Mouse (Mus musculus) embryonic facial prominence, embryonic 15.5 days (tissue): ENCODE measurements around the gene Rabl3. TPM values are rescaled to one million over a fixed set of nuclear protein-coding genes. Genes with fewer than 3 reads are reported as not detected.

ENCODE experiments used
- ATAC-seq: fragments of 200-750 bp; cut with Nextera tagmentation; 2 replicates; pipeline ENCODE4 v1.8.0; 2017; ENCODE audit warnings: low read depth, moderate TSS enrichment; ENCODE audit not compliant: insufficient number of reproducible peaks, low FRiP score, low TSS enrichment
- H3K27ac ChIP-seq: fragments of 300-500 bp; sonication (generic); replicated peaks from 2 replicates; pipeline ENCODE4 v1.5.1; 2015; ENCODE audit warnings: mild to moderate bottlenecking, inconsistent platforms
- H3K27me3 ChIP-seq: fragments of 300-500 bp; sonication (generic); 2 replicates; pipeline ENCODE4 v1.6.1; 2015; ENCODE audit warnings: inconsistent platforms
- H3K36me3 ChIP-seq: fragments of 300-500 bp; sonication (generic); 2 replicates; pipeline ENCODE4 v1.6.1; 2015; ENCODE audit warnings: mild to moderate bottlenecking, inconsistent platforms
- H3K4me1 ChIP-seq: fragments of 300-500 bp; sonication (generic); 2 replicates; pipeline ENCODE4 v1.6.1; 2015; ENCODE audit warnings: inconsistent platforms
- H3K4me2 ChIP-seq: fragments of 300-500 bp; sonication (generic); replicated peaks from 2 replicates; pipeline ENCODE4 v1.6.1; 2015; ENCODE audit warnings: mild to moderate bottlenecking, inconsistent platforms
- H3K4me3 ChIP-seq: fragments of 300-500 bp; sonication (generic); replicated peaks from 2 replicates; pipeline ENCODE4 v1.5.1; 2015; ENCODE audit warnings: mild to moderate bottlenecking, inconsistent platforms
- H3K9ac ChIP-seq: fragments of 300-500 bp; sonication (generic); 2 replicates; pipeline ENCODE4 v1.6.1; 2015; ENCODE audit warnings: inconsistent platforms
- H3K9me3 ChIP-seq: fragments of 300-500 bp; sonication (generic); replicated peaks from 2 replicates; pipeline ENCODE4 v1.6.1; 2016; ENCODE audit warnings: inconsistent platforms
- WGBS: fragments of 180-500 bp; shearing (Covaris S2); methylation state at CpG from one replicate; pipeline ENCODE4 v1.1.7; 2015; 5-methylcytosine and 5-hydroxymethylcytosine counted together
- polyA plus RNA-seq: library from polyadenylated mRNA; unstranded; fragments of >200 nt; fragmentation: Nextera tagmentation; extraction: Ambion mirVana; gene quantifications from 2 replicates; pipeline ENCODE4 v1.2.1, GENCODE M21; 2015

Gene Rabl3
- polyA plus RNA-seq, 1 experiment from 2014 or later: 19.6 TPM

DNA sequence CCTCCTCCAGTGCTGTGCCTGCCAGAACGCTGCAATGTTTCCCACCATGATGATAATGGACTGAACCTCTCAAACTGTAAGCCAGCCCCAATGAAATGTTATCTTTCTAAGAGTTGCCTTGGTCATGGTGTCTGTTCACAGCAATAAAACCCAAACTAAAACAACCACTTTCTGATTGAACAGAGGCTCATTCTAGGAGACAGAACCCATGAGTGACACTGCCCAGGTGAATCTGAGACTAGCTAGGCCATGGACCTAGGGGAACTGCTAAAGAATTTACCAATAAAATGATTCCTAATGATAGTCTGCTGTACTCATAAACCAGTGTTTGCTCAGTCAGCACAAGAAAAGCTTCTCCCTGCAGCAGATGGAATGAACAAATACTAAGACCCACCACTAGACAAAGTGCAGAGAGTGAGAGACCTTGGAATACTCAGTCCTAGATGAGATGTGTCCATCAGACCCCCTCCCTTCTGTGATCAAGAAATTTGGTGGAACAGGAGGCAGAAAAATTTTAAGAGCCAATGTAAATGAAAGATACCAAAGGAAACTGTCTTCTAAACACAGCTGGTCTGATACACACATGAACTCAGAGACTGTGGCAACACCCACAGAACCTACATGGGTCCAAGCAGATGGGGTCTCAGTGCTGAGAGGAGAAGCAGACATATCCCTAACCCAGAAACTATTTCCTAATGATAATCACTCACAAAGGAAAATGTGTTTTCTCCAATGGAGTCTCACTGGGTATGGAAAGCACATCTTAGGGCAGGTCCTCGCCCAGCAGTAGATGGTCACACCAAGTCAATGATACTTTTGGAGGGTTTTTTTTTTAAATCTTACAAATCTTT, 19.3 kb upstream of the Rabl3 start:
- ATAC-seq: no peak
- WGBS: 95% methylated on average over 2 of the region's 2 CpGs
- Histone ChIP-seq H3K27me3 (no peaks in the 10 kb centered on the region), H3K36me3 (peaks cover 46% of the 10 kb centered on the region), H3K9ac (no peak overlapping the region), H3K9me3 (no peaks in the 10 kb centered on the region), H3K4me2 (no peak overlapping the region), H3K4me3 (no peak overlapping the region), H3K27ac (no peak overlapping the region), H3K4me1 (no peaks in the 10 kb centered on the region)

DNA sequence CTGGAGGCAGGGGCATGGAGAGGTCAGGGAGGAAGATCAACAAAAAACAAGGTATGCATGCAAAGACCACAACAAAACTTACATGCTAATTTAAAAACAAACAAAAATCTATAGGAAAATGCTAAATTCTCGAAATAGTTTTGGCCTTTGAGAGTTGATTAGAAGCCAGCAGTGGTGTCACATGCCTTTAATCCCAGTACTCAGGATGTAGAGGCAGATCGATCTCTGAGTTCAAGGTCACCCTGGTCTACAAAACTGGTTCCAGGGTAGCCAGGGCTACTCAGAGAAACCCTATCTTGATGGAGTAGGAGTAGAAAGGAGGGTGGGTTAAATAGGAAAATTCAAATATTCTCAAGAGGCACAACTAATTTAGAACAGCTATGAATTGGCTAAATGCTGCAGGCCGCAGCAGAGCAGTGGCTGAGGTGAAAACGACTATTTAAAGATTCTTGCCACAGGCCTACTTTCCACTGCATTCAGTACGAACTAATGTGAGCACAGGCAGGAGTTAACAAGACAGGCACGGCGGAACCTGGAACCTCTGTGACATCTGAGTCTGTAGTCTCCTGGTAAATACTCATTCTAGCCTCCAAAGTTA, 17.5 kb upstream of the Rabl3 start:
- H3K9ac ChIP-seq: no peak overlapping the region
- H3K9me3 ChIP-seq: no peaks in the 10 kb centered on the region
- H3K36me3 ChIP-seq: peaks cover 41% of the 10 kb centered on the region
- H3K4me2 ChIP-seq: no peak overlapping the region
- WGBS: 87% methylated on average over 7 of the region's 7 CpGs
- no peak for ATAC-seq
- H3K4me3 ChIP-seq: no peak overlapping the region
- no peaks in the 10 kb centered on the region for H3K4me1 ChIP-seq
- H3K27ac ChIP-seq: no peak overlapping the region
- no peaks in the 10 kb centered on the region for H3K27me3 ChIP-seq

GRCm38 (mm10) chr16:37525121-37525520, 14.6 kb upstream of the Rabl3 start:
- no peak for ATAC-seq
- Histone ChIP-seq H3K4me3 (no peak overlapping the region), H3K36me3 (peaks cover 33% of the 10 kb centered on the region)

DNA sequence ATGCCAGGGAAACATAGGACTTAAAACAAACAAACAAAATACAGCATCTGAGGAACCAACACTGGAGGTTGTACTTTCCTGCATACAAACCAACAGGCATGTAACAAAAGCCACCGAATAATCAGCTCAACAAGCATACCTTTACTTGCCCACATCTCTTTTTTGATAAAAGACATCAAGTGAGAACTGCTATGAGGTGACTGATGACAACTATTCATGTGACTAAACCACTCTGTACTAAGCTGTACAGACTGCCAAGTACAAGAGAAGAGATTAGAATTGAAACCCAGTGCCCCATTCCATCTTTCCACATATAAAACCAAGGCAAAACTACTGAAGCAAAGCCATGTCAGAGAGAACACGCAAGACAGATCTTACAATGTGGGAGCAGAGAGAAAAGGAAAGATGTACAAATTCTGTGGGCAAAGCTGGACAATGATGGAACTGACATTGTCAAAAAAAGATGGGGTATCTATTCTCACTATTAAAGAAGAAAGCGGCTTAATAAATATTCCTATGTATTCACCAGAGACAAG, 12.9 kb upstream of the Rabl3 start:
- H3K4me3 ChIP-seq: no peak overlapping the region
- H3K4me2 ChIP-seq: no peak overlapping the region
- H3K27ac ChIP-seq: no peak overlapping the region
- H3K36me3 ChIP-seq: peaks cover 21% of the 10 kb centered on the region
- no peaks in the 10 kb centered on the region for H3K4me1 ChIP-seq
- WGBS: 89% methylated on average over 3 of the region's 3 CpGs
- H3K27me3 ChIP-seq: no peaks in the 10 kb centered on the region
- no peak for ATAC-seq
- no peaks in the 10 kb centered on the region for H3K9me3 ChIP-seq
- no peak overlapping the region for H3K9ac ChIP-seq

More at GRCm38 (mm10) chr16:37525121-37525520, 14.6 kb upstream of the Rabl3 start:
- Histone ChIP-seq H3K9me3 (no peaks in the 10 kb centered on the region), H3K4me2 (no peak overlapping the region), H3K27me3 (no peaks in the 10 kb centered on the region), H3K27ac (no peak overlapping the region), H3K4me1 (no peaks in the 10 kb centered on the region), H3K9ac (no peak overlapping the region)
- 92% methylated on average over 2 of the region's 2 CpGs for WGBS

DNA sequence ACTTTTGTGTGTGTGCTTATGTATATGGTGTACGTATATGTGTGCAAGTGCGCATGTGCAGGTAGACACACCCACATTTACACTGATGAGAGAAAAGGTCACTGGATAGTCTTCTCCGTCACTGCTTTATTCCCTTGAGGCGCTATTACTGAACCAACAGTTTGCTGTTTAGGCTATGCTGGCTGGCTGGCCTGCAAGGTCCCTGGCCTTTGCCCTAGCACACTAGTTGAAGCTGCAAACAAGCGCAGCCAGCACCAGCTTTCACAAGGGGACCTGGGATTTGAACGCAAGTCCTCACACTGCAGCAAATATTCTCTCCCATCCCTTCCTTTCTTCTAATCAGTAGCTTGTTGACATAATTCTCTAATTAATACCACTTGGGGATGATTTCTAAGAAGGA, 9.5 kb upstream of the Rabl3 start:
- H3K9ac ChIP-seq: no peak overlapping the region
- ATAC-seq: 0 out of 2 replicates have a peak, but pooled peaks have one; percentile 51
- H3K27me3 ChIP-seq: no peaks in the 10 kb centered on the region
- no peaks in the 10 kb centered on the region for H3K9me3 ChIP-seq
- H3K27ac ChIP-seq: no peak overlapping the region
- WGBS: 71% methylated on average over 6 of the region's 6 CpGs
- H3K4me2 ChIP-seq: no peak overlapping the region
- H3K4me3 ChIP-seq: no peak overlapping the region
- no peaks in the 10 kb centered on the region for H3K4me1 ChIP-seq
- H3K36me3 ChIP-seq: peaks cover 6% of the 10 kb centered on the region; the same call in 1 of the 2 replicates

GRCm38 (mm10) chr16:37532046-37532445, 7.6 kb upstream of the Rabl3 start:
- Histone ChIP-seq H3K4me1 (no peaks in the 10 kb centered on the region), H3K9me3 (no peaks in the 10 kb centered on the region), H3K27me3 (no peaks in the 10 kb centered on the region), H3K4me3 (no peak overlapping the region), H3K9ac (no peak overlapping the region), H3K27ac (no peak overlapping the region), H3K4me2 (no peak overlapping the region), H3K36me3 (peaks cover 9% of the 10 kb centered on the region; the same call in 1 of the 2 replicates)
- 29% methylated on average over 1 of the region's 1 CpGs for WGBS
- no peak for ATAC-seq

- Histone ChIP-seq H3K4me2 (no peak overlapping the region), H3K27ac (no peak overlapping the region), H3K27me3 (no peaks in the 10 kb centered on the region), H3K4me3 (no peak overlapping the region), H3K9me3 (no peaks in the 10 kb centered on the region), H3K9ac (no peak overlapping the region), H3K36me3 (peaks cover 9% of the 10 kb centered on the region; the same call in 1 of the 2 replicates), H3K4me1 (peaks cover 2% of the 10 kb centered on the region)
- no peak for ATAC-seq
- WGBS: 87% methylated on average over 8 of the region's 8 CpGs
Measured at GRCm38 (mm10) chr16:37533369-37534068, 6.2 kb upstream of the Rabl3 start.

DNA sequence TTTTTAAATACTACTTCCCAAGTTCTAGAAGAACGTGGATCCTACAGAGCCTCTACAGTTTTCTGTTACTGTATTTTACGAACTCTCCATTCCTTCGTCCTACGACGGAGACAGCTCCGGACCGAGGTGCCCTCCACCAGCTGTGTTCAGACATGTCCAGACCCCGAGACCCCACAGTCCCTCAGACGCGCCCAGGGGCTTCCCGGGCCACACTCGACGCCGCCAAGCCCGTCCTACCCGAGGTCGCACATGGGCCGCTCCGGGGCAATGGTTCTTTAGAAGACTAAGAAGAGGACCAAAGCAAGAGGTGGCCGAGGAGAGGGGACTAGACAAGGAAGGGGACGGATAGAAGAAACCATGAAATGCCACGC, 460 bp upstream of the Rabl3 start:
- no peaks in the 10 kb centered on the region for H3K27me3 ChIP-seq
- peaks cover 15% of the 10 kb centered on the region for H3K4me1 ChIP-seq
- peak overlapping the region; percentile 66 for H3K4me2 ChIP-seq
- no peaks in the 10 kb centered on the region for H3K9me3 ChIP-seq
- peaks cover 12% of the 10 kb centered on the region; the same call in 1 of the 2 replicates for H3K36me3 ChIP-seq
- WGBS: under 1% methylated on average over 22 of the region's 22 CpGs
- H3K27ac ChIP-seq: peak overlapping the region; percentile 77
- peak overlapping the region; percentile 83 for H3K9ac ChIP-seq
- ATAC-seq: no peak
- H3K4me3 ChIP-seq: peak overlapping the region; percentile 86

GRCm38 (mm10) chr16:37540776-37541175, 1.1 kb downstream of the Rabl3 start:
- Histone ChIP-seq H3K4me1 (peaks cover 15% of the 10 kb centered on the region), H3K9me3 (no peaks in the 10 kb centered on the region), H3K27ac (no peak overlapping the region), H3K4me3 (peak overlapping the region; percentile 86), H3K9ac (no peak overlapping the region), H3K27me3 (no peaks in the 10 kb centered on the region), H3K36me3 (0 out of 2 replicates have a peak, but pooled peaks cover 3% of the 10 kb centered on the region), H3K4me2 (peak overlapping the region; percentile 63)
- no peak for ATAC-seq
- WGBS: 88% methylated on average over 6 of the region's 6 CpGs

DNA sequence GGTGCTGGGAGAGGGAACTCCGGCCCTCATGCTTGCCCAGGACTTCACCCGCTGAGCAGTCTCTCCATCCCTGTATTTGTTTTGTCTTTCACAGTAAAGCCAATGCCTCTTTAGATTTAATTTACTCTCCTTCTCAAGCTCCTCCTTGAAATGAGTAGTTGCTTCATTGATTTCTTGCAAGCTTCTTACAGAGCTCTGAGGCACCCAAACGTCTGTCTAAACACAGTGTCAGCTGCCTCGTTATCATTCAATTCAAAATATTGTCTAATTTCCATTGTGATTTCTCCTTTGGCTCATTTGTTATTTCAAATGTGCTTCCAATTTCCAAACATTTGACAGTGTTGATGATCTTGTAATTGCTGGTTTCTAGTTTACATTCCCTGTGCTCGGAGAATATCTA, 6.6 kb downstream of the Rabl3 start:
- Histone ChIP-seq H3K27me3 (no peaks in the 10 kb centered on the region), H3K9me3 (no peaks in the 10 kb centered on the region), H3K36me3 (peaks cover 3% of the 10 kb centered on the region; the same call in 1 of the 2 replicates), H3K4me2 (no peak overlapping the region), H3K4me3 (no peak overlapping the region), H3K4me1 (no peaks in the 10 kb centered on the region), H3K9ac (no peak overlapping the region), H3K27ac (no peak overlapping the region)
- ATAC-seq: no peak
- 78% methylated on average over 5 of the region's 5 CpGs for WGBS

GRCm38 (mm10) chr16:37550266-37550665, 10.6 kb downstream of the Rabl3 start:
- no peak for ATAC-seq
- no peaks in the 10 kb centered on the region; the same call in 1 of the 2 replicates for H3K36me3 ChIP-seq
- H3K27me3 ChIP-seq: no peaks in the 10 kb centered on the region
- no peaks in the 10 kb centered on the region for H3K4me1 ChIP-seq
- WGBS: 72% methylated on average over 3 of the region's 3 CpGs
- H3K4me3 ChIP-seq: no peak overlapping the region
- H3K27ac ChIP-seq: no peak overlapping the region
- no peak overlapping the region for H3K4me2 ChIP-seq
- no peaks in the 10 kb centered on the region for H3K9me3 ChIP-seq
- no peak overlapping the region for H3K9ac ChIP-seq
